Mouse (Mus musculus) small intestine, adult 2 months (tissue): Measurements from ENCODE around the gene Fam81a.

Source experiments
- CTCF ChIP-seq: fragments of 200-500 bp; IDR thresholded peaks from 2 replicates; pipeline ENCODE4 v1.5.1; 2012; ENCODE audit warnings: low read depth, mild to moderate bottlenecking, control low read depth, inconsistent platforms, low read length, moderate library complexity, mixed read lengths; ENCODE audit not compliant: insufficient replicate concordance, insufficient read length; ENCODE audit errors: extremely low read depth
- POLR2A ChIP-seq: fragments of 200-500 bp; IDR thresholded peaks from 2 replicates; pipeline ENCODE4 v1.6.1; 2012; ENCODE audit warnings: low read depth, mild to moderate bottlenecking, control low read depth, inconsistent platforms, low read length, moderate library complexity

GRCm38 (mm10) chr9:70103106-70103505 is 39.3 kb downstream of the Fam81a start:
- TF ChIP-seq CTCF = no peak
- no peak for TF ChIP-seq POLR2A
